Mouse (Mus musculus): ENCODE measurements at regions not wholly inside any gene's neighbourhood (a gene's known extent, or its start where the extent isn't known, plus 50 kb on each side); places are given as distances from the start of the nearest gene placed in this dataset.

DNA sequence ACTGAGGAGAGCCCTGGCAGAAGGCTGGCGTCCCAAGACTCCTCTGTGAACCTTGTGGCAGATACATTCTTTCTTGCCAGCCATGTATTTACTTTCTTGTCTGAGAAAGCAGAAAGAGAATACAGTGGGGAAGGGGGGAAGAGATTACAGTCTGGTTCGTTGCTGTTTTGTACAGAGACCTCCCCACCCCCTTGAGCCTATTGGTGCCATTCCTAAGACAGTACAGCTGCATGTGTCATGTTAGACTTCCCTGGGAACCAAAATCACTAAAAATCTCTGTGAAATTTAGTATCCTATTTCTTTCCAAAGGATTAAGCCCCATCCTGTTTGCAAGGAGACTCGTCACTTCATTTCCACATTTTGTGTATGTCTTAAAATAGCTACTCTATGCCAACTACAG lies 411.4 kb upstream of the Rgma start:
- no peak for TF ChIP-seq CTCF (IDR thresholded peaks at IDR 0.05; ENCODE audit: borderline replicate concordance, extremely low read depth, insufficient read depth, insufficient read length)
- no peak for TF ChIP-seq POLR2A (IDR thresholded peaks at IDR 0.05; ENCODE audit: borderline replicate concordance, extremely low read depth, insufficient read depth, insufficient read length, poor library complexity, severe bottlenecking)

All from brain, embryonic 14.5 days (tissue).